Mouse (Mus musculus) adrenal gland, adult (tissue): Measurements from ENCODE around the gene Cga.

ENCODE experiments used
- DNase-seq, 2 experiments: peaks; one replicate each; pipeline ENCODE4 v3.0.0; 2022 to 2023; ENCODE audit warnings: low spot score in 1 of 2; ENCODE audit not compliant: inconsistent age in 2 of 2

Gene Cga

DNA sequence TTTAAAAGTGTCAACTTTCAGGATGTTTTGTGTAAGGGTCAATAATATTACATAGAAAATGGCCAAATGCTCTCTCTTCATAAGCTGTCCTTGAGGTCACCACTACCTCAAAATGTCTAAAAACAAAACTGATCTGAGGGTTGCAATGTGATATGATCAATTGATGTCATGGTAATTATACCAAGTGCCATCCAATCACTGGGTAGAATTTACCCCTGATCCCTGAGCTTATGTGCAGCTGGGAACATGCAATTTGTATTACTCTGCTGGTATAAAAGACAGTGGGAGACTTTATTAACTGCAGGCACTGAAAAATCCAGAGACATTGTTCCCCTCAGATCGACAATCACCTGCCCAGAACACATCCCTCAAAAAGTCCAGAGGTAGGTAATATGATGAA is at the start of gene Cga:
Gene Cga (plus strand): TSS at position 301 of the 400 bp plus-strand sequence.
- no peak for DNase-seq

GRCm38 (mm10) chr4:34843839-34844238 is 49.7 kb upstream of the Cga start:
- no peak for DNase-seq

GRCm38 (mm10) chr4:34847679-34848309 is 45.8 kb upstream of the Cga start:
- DNase-seq = no peak

DNA sequence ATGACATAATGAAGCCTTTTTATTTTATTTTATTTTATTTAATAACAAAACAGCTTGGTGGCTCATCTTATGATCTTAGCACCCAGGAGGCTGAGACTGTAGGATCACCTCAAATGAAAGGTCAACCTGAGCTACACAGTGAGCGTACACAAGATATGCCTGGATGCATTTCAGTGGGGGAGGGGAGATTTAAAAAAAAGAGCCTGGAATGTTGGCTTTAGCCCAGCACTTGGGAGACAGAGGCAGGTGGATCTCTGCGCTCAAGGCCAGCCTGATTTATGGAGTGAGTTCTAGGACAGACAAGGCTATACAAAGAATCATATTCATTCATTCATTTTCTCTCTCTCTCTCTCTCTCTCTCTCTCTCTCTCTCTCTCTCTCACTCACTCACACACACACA is 43.4 kb upstream of the Cga start:
- DNase-seq = no peak

DNA sequence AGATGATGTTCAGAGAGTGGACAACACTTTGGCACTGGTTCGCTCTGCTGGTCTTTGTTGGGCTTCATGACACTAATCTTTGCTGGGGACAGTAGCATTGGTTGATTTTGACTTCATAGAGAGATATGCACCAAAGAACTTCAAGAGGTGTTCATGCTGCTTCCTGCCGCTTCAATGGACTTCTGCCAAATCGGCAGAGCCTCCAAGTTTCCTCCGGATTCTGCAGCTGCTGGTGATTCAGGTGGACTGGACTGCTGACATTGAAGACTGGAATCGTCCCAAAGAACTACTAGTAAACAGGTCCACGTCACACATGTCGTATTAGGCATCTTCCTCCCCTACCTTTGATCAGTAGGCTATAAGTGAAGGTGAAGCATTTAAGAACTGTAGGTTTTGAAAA is 41.5 kb upstream of the Cga start:
- DNase-seq = no peak

DNA sequence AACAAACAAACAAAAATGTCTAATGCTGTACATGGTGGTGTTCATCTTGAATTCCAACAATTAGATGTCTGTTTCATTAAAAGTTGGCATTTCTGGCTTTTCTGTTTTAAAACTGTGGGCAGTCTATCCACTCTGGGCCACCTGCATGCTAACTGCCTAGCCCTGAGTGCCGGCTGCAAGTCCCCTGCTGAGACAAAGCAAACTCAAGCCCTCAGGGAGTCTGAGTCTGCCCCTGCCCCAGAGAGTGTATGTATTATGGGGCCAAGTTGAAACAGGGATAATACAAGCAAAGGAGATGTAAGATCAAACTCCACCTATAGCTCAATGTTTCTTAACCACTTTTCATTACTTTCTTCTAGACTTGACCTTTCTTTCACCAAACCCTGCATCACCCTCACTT is 37.6 kb upstream of the Cga start:
- DNase-seq = no peak

DNA sequence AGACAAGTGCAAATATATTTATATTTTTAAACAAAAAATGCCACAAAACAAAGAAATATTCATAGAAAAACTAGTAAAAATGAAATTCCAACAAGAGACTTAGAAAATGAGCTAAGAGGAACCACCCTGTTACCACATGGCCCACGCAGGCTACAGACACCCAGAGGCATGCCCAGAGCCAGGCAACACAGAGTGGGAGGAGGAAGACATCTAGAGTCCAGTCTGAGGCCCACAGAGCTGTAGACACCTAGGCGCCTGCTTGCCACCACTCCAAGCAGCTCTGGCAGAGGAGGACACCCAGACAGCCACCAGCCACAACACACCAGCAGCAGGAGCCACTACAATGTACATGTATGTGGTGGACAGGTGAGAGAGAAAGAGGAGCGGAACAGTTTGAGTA is 34.7 kb upstream of the Cga start:
- no peak for DNase-seq

GRCm38 (mm10) chr4:34859416-34859815 is 34.2 kb upstream of the Cga start:
- DNase-seq = peak; percentile 27 to 63

DNA sequence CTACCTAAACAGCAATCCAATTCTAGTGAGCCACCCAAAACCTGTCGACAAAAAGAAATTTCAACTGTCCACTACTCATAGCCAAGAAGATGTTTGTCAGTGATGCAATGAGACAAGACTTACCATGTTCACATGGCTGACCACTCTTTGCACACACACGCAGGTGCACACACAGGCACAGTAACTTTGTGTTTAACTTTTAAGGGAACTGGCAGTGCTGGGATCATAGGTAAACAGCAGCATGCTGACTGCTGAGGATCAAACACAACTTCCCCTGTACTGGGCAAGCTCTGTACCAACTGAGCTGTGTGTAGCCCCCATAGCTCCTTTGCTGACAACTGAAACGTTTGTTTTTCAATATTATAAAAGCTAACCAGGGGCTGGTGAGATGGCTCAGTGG is 32.1 kb upstream of the Cga start:
- DNase-seq = no peak

GRCm38 (mm10) chr4:34869813-34870212 is 23.8 kb upstream of the Cga start:
- DNase-seq = no peak

GRCm38 (mm10) chr4:34872896-34873495 is 20.6 kb upstream of the Cga start:
- DNase-seq = no peak

DNA sequence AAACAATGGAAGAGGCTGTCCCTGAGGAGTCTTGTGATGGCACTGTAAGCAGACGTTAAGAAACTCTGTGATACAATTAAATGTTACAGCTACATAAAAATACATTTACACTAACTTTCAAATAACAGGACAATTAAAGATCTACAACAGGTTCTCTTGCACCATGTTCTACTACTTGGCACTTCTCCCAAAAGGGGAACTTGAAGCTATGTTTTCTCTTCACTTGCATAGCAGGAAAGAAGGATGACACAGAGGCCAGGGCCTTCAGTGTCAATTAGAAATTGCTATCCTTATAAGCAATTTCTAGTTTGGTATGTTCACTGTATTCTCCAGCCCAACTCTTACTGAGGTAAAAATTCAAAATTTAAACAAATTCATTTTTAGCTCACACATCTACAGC is 19.3 kb upstream of the Cga start:
- no peak for DNase-seq

DNA sequence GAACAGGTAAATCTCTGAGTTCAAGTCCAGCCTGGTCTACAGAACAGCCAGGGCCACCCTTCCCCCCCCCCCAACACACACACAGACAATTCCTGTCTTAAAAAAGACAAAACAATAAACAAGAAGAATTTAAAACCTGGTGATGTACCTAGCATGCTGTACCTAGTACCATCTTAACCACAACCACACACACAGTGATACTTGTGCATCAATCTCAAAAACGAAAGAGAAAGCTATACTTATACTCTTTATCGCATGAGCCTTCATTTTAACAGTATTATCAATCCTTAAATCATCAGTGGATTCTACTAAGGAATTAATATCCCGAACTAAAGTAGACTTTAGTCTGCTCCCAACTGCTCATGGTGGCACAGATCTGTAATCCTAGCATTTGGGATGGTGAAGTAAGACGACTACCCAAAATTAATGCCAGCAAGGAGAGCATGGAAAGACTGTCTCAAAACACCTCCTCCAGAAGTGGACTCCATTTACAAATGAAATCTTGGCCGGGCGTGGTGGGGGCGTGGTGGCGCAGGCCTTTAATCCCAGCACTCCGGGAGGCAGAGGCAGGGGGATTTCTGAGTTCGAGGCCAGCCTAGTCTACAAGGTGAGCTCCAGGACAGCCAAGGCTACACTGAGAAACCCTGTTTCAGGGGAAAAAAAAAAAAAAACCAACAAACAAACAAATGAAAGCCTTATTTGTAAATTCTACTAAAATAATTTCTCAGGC is 12.5 kb upstream of the Cga start:
- peak in 1 of 2 experiments; percentile 41 for DNase-seq

DNA sequence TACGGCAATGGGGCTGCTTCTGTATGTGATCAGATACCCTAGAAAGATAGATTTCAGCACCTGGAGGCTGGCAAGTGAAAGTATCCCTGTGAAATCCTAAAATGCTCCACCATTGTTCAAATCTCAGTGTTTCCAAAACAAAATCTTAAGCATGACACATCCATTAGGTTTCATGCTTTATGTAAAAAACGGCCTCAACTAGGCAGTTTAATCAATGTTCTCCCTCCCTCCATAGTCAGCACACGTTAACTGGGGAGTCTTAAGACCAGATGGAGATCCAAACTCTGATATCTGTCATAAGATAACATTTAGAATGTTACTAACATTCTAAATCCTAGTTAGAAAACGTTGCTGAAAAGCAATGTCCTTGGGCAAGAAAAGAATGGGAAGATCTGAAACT is 11.7 kb upstream of the Cga start:
- no peak for DNase-seq

DNA sequence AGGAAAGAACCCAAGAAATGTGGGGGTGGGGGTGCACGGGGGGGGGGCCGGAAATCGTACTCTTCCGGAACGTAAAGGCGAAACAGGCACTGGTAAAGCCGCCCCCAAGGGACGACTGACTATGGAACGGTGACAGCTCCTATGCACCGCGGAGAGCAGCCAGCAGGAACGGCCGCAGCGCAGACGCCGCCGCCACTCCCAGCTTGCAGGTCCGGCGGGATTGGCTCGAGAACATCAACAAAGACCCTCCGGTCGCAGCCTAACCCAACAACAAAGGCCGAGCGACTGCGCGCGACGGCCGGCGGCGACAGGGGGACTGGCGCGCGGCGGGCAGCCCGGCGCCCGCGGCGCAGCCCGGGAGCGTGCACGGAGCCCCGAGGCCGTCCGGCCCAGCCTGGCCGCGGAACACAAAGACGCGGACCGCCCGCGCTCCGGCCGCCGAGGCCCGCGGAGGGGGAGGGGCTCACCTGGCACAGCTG is 11.2 kb upstream of the Cga start:
- no peak for DNase-seq

DNA sequence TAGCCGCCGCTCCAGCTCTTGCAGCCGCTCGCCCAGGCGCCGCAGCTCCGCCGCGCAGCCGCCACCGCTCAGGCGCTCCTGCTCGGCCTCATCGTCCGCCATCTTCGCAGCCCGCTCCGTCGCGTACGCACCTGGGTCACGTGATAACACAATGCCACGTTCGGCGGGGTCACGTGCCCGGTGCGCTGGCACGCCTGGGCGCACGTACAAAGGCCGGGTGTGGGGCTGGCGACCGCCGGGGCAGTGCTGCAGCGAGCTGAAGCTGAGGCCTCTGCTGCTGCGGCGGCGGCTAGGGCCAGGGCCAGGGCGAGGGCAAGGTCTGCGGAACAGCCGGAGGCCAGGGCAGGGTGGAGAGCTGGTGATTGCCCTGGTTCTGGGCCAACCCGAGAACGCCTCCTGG is 10.8 kb upstream of the Cga start, which contains the start of gene Zfp292:
Gene Zfp292 (minus strand): TSS at position 143 of the 400 bp plus-strand sequence.
- peak; percentile 95 to 98 for DNase-seq

GRCm38 (mm10) chr4:34883366-34884029 is 10.1 kb upstream of the Cga start:
- DNase-seq = no peak

DNA sequence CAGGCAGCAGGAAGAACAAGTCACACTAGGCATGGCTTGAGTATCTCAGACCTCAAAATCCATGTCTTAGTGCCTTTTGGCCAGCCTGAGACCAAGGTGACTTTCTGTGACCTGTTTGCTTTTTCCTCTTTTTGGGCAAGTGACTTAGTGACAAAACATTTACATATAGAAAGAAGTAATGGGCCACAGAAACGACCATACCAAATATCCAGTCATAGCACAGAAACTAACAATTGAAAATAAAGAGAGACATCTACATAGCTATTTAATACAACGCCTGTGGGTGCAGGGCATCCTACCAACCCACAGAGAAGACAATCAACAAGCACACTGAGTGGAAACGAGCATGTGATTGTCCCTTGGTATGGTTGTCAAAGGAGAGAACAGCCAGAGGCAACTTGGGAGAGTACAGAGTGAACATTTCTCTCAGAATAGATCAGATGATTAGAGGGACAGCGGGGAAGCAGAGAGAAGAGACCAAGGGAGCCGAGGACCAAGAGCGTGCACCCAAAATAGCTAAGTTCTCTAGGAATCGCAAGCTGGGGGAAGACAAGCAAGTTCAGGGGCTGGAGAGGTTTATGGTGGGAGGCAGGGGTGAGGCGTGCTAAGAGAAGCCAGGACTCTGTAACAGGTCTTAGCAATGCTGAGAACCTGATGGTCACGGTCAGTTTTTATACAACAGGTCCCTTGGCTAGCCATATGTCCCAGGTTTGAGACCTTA is 7.8 kb upstream of the Cga start:
- DNase-seq = no peak

GRCm38 (mm10) chr4:34886490-34887111 is 7.0 kb upstream of the Cga start:
- DNase-seq = peak; percentile 87 to 96

GRCm38 (mm10) chr4:34887295-34887694 is 6.3 kb upstream of the Cga start:
- DNase-seq = peak in 1 of 2 experiments; percentile 64
